Mouse (Mus musculus): ENCODE results near the gene B4galt3. TPM values are rescaled to one million over a fixed set of nuclear protein-coding genes. Genes with fewer than 3 reads are reported as not detected.

B4galt3 gene
- polyA plus RNA-seq (2016; fragmentation: Nextera tagmentation; extraction: Ambion mirVana) = 88.3 and 95.6 TPM in 2 replicates

DNA sequence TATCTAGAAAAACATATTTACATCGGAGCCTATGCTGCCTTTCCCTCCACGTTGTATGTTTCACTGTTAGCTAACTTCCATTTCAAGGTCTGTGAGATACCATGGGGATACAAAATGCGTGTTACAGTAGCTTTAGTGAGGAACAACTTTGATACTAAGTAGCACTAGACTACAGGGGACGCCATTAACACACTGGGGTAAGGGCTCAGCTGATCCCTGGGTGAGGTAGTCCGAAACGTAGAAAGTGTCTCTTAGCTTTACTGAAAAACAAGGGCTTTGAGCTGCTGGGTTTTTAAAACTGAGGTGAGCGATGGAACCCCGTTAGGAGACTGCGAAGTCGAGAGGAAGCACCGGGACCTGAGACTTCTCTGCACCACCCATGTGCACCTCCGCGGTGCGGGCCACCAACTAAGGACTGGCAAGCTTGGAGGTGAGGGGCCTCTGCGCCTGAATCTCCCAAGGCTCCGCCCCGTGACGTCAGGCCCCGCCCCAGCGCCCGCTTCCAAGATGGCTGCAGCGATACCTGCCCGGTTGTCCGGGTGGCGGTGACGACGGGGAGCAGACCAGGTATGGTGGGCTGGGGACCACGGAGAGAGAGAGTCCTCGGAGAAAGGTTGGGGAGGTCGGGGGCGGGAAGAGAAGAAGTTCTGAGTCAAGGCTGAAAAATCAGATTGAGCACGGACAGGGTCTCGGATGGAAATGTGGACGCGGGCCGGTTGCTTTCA, at the start of gene B4galt3:
Gene B4galt3 (plus strand): TSS at position 481 of the 725 bp plus-strand sequence.
- H3K9me3 ChIP-seq = no peaks in the 10 kb centered on the region
- WGBS = 4% methylated on average over 36 of the region's 36 CpGs
- no peaks in the 10 kb centered on the region for H3K27me3 ChIP-seq (replicated peaks)
- peak; percentile 97 for ATAC-seq (ENCODE audit: low FRiP score, low read depth)
- peaks cover 32% of the 10 kb centered on the region for H3K36me3 ChIP-seq
- H3K4me2 ChIP-seq (replicated peaks) = peak within 1 kb of the TSS; percentile 84
- peaks cover 12% of the 10 kb centered on the region for H3K4me1 ChIP-seq
- H3K27ac ChIP-seq = no peak within 1 kb of the TSS
- peak within 1 kb of the TSS; percentile 68 for H3K9ac ChIP-seq
- H3K4me3 ChIP-seq = peak within 1 kb of the TSS; percentile 68

DNA sequence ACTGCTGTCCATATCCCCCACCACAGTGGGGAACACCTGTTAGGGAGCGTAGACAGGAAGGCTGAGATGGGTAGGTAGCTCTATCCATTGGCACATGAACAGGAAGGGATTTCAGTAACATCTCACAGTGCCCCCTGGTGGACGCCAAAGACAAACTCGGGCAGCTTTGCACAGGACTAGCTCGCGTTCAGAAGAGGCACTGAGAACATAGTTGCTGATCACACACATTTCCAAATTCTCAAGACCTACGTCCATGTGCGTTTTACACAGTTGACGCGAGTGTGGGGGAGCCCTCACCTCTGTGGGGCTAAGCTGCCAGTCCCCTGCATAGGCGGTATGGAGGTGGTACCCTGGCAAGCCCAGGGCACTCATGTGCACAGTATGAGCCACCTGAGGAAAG, 49.3 kb upstream of the B4galt3 start:
- Histone ChIP-seq H3K4me2 (replicated peaks) (peak overlapping the region; percentile 86), H3K9me3 (no peaks in the 10 kb centered on the region), H3K36me3 (peaks cover 16% of the 10 kb centered on the region; the same call in 1 of the 2 replicates), H3K27me3 (replicated peaks) (no peaks in the 10 kb centered on the region), H3K4me1 (peaks cover 15% of the 10 kb centered on the region), H3K27ac (no peak overlapping the region), H3K4me3 (0 out of 2 replicates have a peak overlapping the region, but pooled peaks have one; percentile 57), H3K9ac (no peak overlapping the region)
- 9% methylated on average over 10 of the region's 10 CpGs for WGBS
- peak; percentile 46; the same call in 1 of the 2 replicates for ATAC-seq (ENCODE audit: low FRiP score, low read depth)

DNA sequence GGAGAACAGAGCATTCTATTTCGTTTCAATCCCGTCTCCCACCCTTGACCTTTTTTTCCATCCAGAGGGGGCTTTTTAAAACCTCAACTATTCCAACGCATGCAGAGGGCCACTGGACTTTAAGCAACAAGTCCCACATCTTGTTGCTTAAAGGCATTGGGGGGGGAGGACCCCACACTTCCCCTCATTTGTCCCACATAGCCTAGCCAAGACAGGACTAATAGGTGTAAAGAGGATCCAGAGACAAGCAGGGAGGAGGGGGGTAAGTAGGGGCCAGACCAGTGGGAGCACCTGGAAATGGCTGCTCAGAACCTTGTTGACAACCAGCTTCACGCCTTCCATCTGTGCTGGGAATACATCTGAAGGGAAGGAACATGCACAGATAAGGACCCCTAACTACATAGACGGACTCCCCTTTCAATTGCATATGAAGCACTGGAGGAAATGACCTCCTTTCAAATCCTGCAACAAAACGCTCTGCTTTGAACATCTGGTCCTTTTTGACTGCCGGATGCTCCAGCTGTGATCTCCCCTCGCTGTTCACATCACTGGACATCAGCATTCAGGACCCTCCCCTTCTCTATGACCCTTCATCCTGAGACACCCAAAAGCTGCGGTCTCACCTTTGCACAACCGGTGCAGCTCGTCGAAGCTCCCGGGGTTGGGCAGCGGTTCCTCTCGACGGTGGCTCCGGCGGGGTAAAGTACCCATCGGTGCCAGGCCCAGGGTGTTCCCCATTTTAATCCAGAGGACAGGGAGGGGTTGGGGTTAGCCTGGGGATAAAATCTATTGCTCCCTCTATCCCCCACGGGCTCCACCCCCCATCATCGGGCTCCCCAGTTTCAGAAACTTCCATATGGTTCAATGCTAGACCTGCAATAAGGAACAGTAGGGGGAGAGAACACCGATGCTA, 48.6 kb upstream of the B4galt3 start:
- no peak; the same call in none of the 2 replicates for ATAC-seq (ENCODE audit: low FRiP score, low read depth)
- whole genome bisulfite sequencing = 6% methylated on average over 22 of the region's 22 CpGs
- Histone ChIP-seq H3K9me3 (no peaks in the 10 kb centered on the region), H3K36me3 (peaks cover 16% of the 10 kb centered on the region; the same call in 1 of the 2 replicates), H3K27me3 (replicated peaks) (no peaks in the 10 kb centered on the region), H3K9ac (peak overlapping the region; percentile 57), H3K4me3 (peak overlapping the region; percentile 57), H3K4me2 (replicated peaks) (peak overlapping the region; percentile 86), H3K27ac (no peak overlapping the region), H3K4me1 (peaks cover 15% of the 10 kb centered on the region)

- peak; percentile 95 for ATAC-seq (ENCODE audit: low FRiP score, low read depth)
- 4% methylated on average over 28 of the region's 28 CpGs for WGBS
Measured at GRCm38 (mm10) chr1:171222238-171223155, 47.6 kb upstream of the B4galt3 start, which contains the start of gene Tomm40l. Gene Tomm40l, minus strand, starts transcription at chr1:171222514.

GRCm38 (mm10) chr1:171223168-171223567, 47.0 kb upstream of the B4galt3 start:
- H3K27me3 ChIP-seq (replicated peaks) = no peaks in the 10 kb centered on the region
- no peak overlapping the region for H3K9ac ChIP-seq
- WGBS = 87% methylated on average over 6 of the region's 6 CpGs
- H3K4me3 ChIP-seq = 0 out of 2 replicates have a peak overlapping the region, but pooled peaks have one; percentile 57
- H3K4me1 ChIP-seq = peaks cover 15% of the 10 kb centered on the region
- H3K4me2 ChIP-seq (replicated peaks) = peak overlapping the region; percentile 86
- H3K9me3 ChIP-seq = no peaks in the 10 kb centered on the region
- ATAC-seq (ENCODE audit: low FRiP score, low read depth) = no peak
- H3K36me3 ChIP-seq = peaks cover 16% of the 10 kb centered on the region; the same call in 1 of the 2 replicates
- peak overlapping the region; percentile 32; the same call in 1 of the 2 replicates for H3K27ac ChIP-seq

More at GRCm38 (mm10) chr1:171222238-171223155, 47.6 kb upstream of the B4galt3 start, which contains the start of gene Tomm40l:
- Histone ChIP-seq H3K4me3 (peak within 1 kb of the TSS; percentile 57), H3K36me3 (peaks cover 16% of the 10 kb centered on the region; the same call in 1 of the 2 replicates), H3K27me3 (replicated peaks) (no peaks in the 10 kb centered on the region), H3K27ac (peak within 1 kb of the TSS; percentile 32; the same call in 1 of the 2 replicates), H3K4me2 (replicated peaks) (peak within 1 kb of the TSS; percentile 86), H3K9ac (peak within 1 kb of the TSS; percentile 57), H3K4me1 (peaks cover 15% of the 10 kb centered on the region), H3K9me3 (no peaks in the 10 kb centered on the region)

DNA sequence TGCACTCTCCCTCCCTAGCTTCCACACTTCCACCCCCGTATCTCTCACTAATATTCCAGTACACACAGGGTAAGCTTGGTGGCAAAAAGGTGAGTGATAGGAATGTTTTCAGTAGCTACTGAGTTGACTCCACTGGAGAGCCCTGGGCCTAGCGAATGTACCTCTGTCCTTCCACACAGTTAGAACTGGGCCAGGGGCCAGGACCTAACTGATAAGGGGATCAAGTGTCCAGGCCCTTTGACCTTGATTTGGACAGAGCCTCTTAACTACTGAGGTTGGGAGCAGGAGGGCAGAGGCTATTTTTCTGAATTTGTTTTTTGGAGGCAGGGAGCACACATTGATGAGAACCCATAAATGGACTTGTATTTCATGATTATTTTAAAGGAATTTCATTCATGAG, 46.3 kb upstream of the B4galt3 start:
- Histone ChIP-seq H3K9ac (no peak overlapping the region), H3K4me2 (replicated peaks) (no peak overlapping the region), H3K36me3 (peaks cover 13% of the 10 kb centered on the region; the same call in 1 of the 2 replicates), H3K4me3 (no peak overlapping the region), H3K27ac (no peak overlapping the region), H3K9me3 (no peaks in the 10 kb centered on the region), H3K4me1 (peaks cover 15% of the 10 kb centered on the region), H3K27me3 (replicated peaks) (no peaks in the 10 kb centered on the region)
- ATAC-seq (ENCODE audit: low FRiP score, low read depth) = no peak
- 90% methylated on average over 2 of the region's 2 CpGs for WGBS

DNA sequence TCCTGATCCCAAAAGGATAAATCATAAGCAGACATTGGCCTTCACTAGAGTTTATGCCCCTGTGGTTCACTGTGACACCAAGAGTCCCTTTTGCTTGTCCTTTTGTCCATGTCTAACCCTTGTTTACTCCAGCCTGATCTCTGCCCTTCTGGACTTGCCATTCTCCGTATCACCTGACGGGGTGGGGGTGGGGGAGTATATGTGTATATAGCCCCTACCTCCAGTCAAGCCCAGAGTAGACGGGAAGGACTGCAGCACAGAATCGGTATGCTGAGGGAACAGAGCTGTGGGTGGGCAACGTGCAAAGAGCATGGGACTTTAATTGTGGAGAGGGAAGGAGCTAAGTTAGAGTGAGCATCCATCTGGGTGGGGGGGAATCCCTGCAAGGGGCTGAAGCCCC, 45.3 kb upstream of the B4galt3 start, which contains the start of gene Apoa2:
Gene Apoa2 (plus strand): TSS at position 198 of the 400 bp plus-strand sequence.
- Histone ChIP-seq H3K4me1 (peaks cover 15% of the 10 kb centered on the region), H3K27ac (no peak within 1 kb of the TSS), H3K9ac (no peak within 1 kb of the TSS), H3K4me3 (no peak within 1 kb of the TSS), H3K9me3 (no peaks in the 10 kb centered on the region), H3K4me2 (replicated peaks) (no peak within 1 kb of the TSS), H3K36me3 (peaks cover 4% of the 10 kb centered on the region; the same call in 1 of the 2 replicates), H3K27me3 (replicated peaks) (no peaks in the 10 kb centered on the region)
- ATAC-seq (ENCODE audit: low FRiP score, low read depth) = no peak
- 77% methylated on average over 5 of the region's 5 CpGs for WGBS

DNA sequence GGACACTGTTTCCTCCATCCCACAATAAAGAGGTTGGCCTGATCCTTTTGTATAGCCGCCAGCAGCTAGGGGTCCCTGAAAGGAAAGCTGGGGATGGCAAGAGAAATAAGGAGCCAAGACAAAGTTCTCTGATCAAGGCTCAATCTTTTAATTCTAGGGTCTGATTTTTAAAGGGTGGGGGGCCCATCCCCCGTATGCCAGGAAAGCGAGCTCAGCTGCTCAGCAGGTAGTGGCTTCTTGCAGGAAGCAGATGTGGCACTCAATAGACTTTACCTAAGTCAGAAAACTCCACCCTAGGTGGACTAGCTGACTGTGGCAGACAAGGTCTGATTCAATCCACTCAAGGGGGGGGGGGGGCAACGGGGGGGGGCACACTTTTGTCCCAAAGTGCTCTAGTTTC, 43.3 kb upstream of the B4galt3 start:
- 47% methylated on average over 4 of the region's 4 CpGs for WGBS

DNA sequence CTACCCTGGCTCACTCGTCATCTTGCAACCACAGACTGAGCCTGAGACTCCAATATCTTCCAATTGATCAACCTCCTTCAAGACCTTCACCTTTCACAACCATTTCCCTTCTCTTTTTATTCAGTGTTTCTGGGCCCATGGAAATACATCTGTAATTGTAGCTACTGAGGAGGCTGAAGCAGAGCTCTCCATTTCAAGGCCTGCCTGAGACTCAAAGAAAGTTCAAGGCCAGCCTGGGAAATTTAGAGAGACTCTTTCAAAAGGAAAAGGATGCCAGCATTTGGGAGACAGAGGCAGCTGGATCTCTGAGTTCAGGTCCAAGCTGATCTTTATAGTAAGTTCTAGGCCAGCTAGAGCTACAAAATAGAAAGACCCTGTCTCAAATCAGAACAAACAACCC, 42.2 kb upstream of the B4galt3 start:
- Histone ChIP-seq H3K4me1 (0 out of 2 replicates have a peak, but pooled peaks cover 3% of the 10 kb centered on the region), H3K36me3 (no peaks in the 10 kb centered on the region), H3K9me3 (no peaks in the 10 kb centered on the region), H3K27ac (no peak overlapping the region), H3K4me3 (no peak overlapping the region), H3K4me2 (replicated peaks) (no peak overlapping the region), H3K9ac (no peak overlapping the region), H3K27me3 (replicated peaks) (no peaks in the 10 kb centered on the region)
- WGBS = 82% methylated on average over 1 of the region's 1 CpGs
- no peak for ATAC-seq (ENCODE audit: low FRiP score, low read depth)

More for the DNA sequence above, 43.3 kb upstream of the B4galt3 start:
- Histone ChIP-seq H3K9me3 (no peaks in the 10 kb centered on the region), H3K36me3 (no peaks in the 10 kb centered on the region), H3K4me1 (peaks cover 6% of the 10 kb centered on the region), H3K27me3 (replicated peaks) (no peaks in the 10 kb centered on the region), H3K27ac (no peak overlapping the region), H3K9ac (no peak overlapping the region), H3K4me3 (no peak overlapping the region), H3K4me2 (replicated peaks) (no peak overlapping the region)
- ATAC-seq (ENCODE audit: low FRiP score, low read depth) = no peak

DNA sequence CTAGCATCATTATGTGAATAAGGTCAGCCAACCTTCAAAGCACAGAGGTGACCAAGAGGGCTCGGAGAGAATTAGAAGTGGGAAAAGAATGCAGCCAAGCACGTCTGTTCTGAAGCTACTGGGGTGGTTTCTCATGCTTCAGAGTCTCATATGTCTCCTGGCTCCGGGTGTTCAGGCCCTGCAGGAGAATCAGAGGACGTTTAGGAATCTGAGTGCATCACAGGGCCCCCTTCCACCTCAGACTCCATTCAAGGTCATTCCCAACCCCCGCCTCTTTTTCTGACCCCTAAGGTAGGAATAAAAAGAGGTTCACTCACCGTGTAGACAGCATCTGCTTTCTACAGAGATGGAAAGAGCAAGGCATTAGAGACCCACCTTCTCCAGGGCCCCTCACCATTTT, 40.4 kb upstream of the B4galt3 start:
- no peak overlapping the region for H3K4me3 ChIP-seq
- H3K9ac ChIP-seq = no peak overlapping the region
- H3K36me3 ChIP-seq = peaks cover 17% of the 10 kb centered on the region
- 56% methylated on average over 6 of the region's 6 CpGs for WGBS
- no peaks in the 10 kb centered on the region for H3K27me3 ChIP-seq (replicated peaks)
- H3K4me1 ChIP-seq = no peaks in the 10 kb centered on the region
- H3K9me3 ChIP-seq = no peaks in the 10 kb centered on the region
- H3K27ac ChIP-seq = no peak overlapping the region
- H3K4me2 ChIP-seq (replicated peaks) = no peak overlapping the region
- ATAC-seq (ENCODE audit: low FRiP score, low read depth) = no peak

- no peak overlapping the region for H3K27ac ChIP-seq
Measured at GRCm38 (mm10) chr1:171230215-171230614, 39.9 kb upstream of the B4galt3 start.

More at GRCm38 (mm10) chr1:171230215-171230614, 39.9 kb upstream of the B4galt3 start:
- Histone ChIP-seq H3K4me1 (no peaks in the 10 kb centered on the region), H3K27me3 (replicated peaks) (no peaks in the 10 kb centered on the region), H3K9me3 (no peaks in the 10 kb centered on the region), H3K9ac (no peak overlapping the region), H3K4me2 (replicated peaks) (no peak overlapping the region), H3K36me3 (peaks cover 21% of the 10 kb centered on the region), H3K4me3 (no peak overlapping the region)
- ATAC-seq (ENCODE audit: low FRiP score, low read depth) = no peak
- WGBS = 78% methylated on average over 3 of the region's 3 CpGs

All from neural tube, embryonic 12.5 days (tissue).